Mouse (Mus musculus): ENCODE data around the gene Mien1. TPM values are rescaled to one million over a fixed set of nuclear protein-coding genes. Genes with fewer than 3 reads are reported as not detected.

The Mien1 gene
- polyA plus RNA-seq, 1 experiment from 2014 or later = 87.5 TPM

- Histone ChIP-seq H3K9me3 (ENCODE audit: control insufficient read depth, low read length) (no peaks in the 10 kb centered on the region), H3K4me1 (replicated peaks; ENCODE audit: control insufficient read depth, insufficient read depth, low read length) (peaks cover 7% of the 10 kb centered on the region), H3K27me3 (ENCODE audit: control insufficient read depth, insufficient read depth, low read depth, low read length) (peaks cover 23% of the 10 kb centered on the region), H3K36me3 (ENCODE audit: control insufficient read depth, insufficient read depth, low read length) (peaks cover 6% of the 10 kb centered on the region), H3K9ac (ENCODE audit: low read length) (no peak overlapping the region), H3K27ac (ENCODE audit: low read length) (no peak overlapping the region), H3K4me3 (ENCODE audit: low read length) (no peak overlapping the region), H3K4me2 (ENCODE audit: low read depth, low read length) (no peak overlapping the region)
- no peak for ATAC-seq (ENCODE audit: low read depth)
- 74% methylated on average over 4 of the region's 4 CpGs for WGBS
Observed at GRCm38 (mm10) chr11:98455484-98455883, 16.7 kb upstream of the Mien1 start.

GRCm38 (mm10) chr11:98449921-98450771 is 11.4 kb upstream of the Mien1 start:
- no peak overlapping the region for H3K4me3 ChIP-seq (ENCODE audit: low read length)

GRCm38 (mm10) chr11:98449419-98449818 is 10.6 kb upstream of the Mien1 start:
- WGBS = 70% methylated on average over 3 of the region's 3 CpGs
- H3K4me1 ChIP-seq (replicated peaks; ENCODE audit: control insufficient read depth, insufficient read depth, low read length) = peaks cover 12% of the 10 kb centered on the region

More at GRCm38 (mm10) chr11:98449921-98450771, 11.4 kb upstream of the Mien1 start:
- Histone ChIP-seq H3K9me3 (ENCODE audit: control insufficient read depth, low read length) (no peaks in the 10 kb centered on the region), H3K36me3 (ENCODE audit: control insufficient read depth, insufficient read depth, low read length) (peaks cover 3% of the 10 kb centered on the region), H3K27me3 (ENCODE audit: control insufficient read depth, insufficient read depth, low read depth, low read length) (peaks cover 8% of the 10 kb centered on the region), H3K4me2 (ENCODE audit: low read depth, low read length) (no peak overlapping the region), H3K9ac (ENCODE audit: low read length) (0 out of 2 replicates have a peak overlapping the region, but pooled peaks have one; percentile 29), H3K27ac (ENCODE audit: low read length) (no peak overlapping the region), H3K4me1 (replicated peaks; ENCODE audit: control insufficient read depth, insufficient read depth, low read length) (peaks cover 12% of the 10 kb centered on the region)
- ATAC-seq (ENCODE audit: low read depth) = no peak
- WGBS = 49% methylated on average over 20 of the region's 20 CpGs

GRCm38 (mm10) chr11:98448191-98448790 is 9.5 kb upstream of the Mien1 start:
- peaks cover 12% of the 10 kb centered on the region for H3K4me1 ChIP-seq (replicated peaks; ENCODE audit: control insufficient read depth, insufficient read depth, low read length)
- H3K4me2 ChIP-seq (ENCODE audit: low read depth, low read length) = peak overlapping the region; percentile 54
- ATAC-seq (ENCODE audit: low read depth) = peak; percentile 48; the same call in 1 of the 2 replicates
- 25% methylated on average over 13 of the region's 13 CpGs for WGBS
- peaks cover 8% of the 10 kb centered on the region for H3K27me3 ChIP-seq (ENCODE audit: control insufficient read depth, insufficient read depth, low read depth, low read length)
- no peaks in the 10 kb centered on the region for H3K9me3 ChIP-seq (ENCODE audit: control insufficient read depth, low read length)
- peak overlapping the region; percentile 48 for H3K4me3 ChIP-seq (ENCODE audit: low read length)
- H3K36me3 ChIP-seq (ENCODE audit: control insufficient read depth, insufficient read depth, low read length) = 0 out of 2 replicates have a peak, but pooled peaks cover 2% of the 10 kb centered on the region
- H3K9ac ChIP-seq (ENCODE audit: low read length) = peak overlapping the region; percentile 63
- peak overlapping the region; percentile 86 for H3K27ac ChIP-seq (ENCODE audit: low read length)

More at GRCm38 (mm10) chr11:98449419-98449818, 10.6 kb upstream of the Mien1 start:
- H3K4me3 ChIP-seq (ENCODE audit: low read length) = 0 out of 2 replicates have a peak overlapping the region, but pooled peaks have one; percentile 2
- no peak overlapping the region for H3K27ac ChIP-seq (ENCODE audit: low read length)
- no peak for ATAC-seq (ENCODE audit: low read depth)
- peak overlapping the region; percentile 54 for H3K4me2 ChIP-seq (ENCODE audit: low read depth, low read length)
- peaks cover 2% of the 10 kb centered on the region; the same call in 1 of the 2 replicates for H3K36me3 ChIP-seq (ENCODE audit: control insufficient read depth, insufficient read depth, low read length)
- H3K9ac ChIP-seq (ENCODE audit: low read length) = 0 out of 2 replicates have a peak overlapping the region, but pooled peaks have one; percentile 29
- no peaks in the 10 kb centered on the region for H3K9me3 ChIP-seq (ENCODE audit: control insufficient read depth, low read length)
- peaks cover 8% of the 10 kb centered on the region for H3K27me3 ChIP-seq (ENCODE audit: control insufficient read depth, insufficient read depth, low read depth, low read length)

- WGBS = 8% methylated on average over 7 of the region's 7 CpGs
- ATAC-seq (ENCODE audit: low read depth) = no peak
Observed at GRCm38 (mm10) chr11:98447475-98447834, 8.7 kb upstream of the Mien1 start.

GRCm38 (mm10) chr11:98446562-98447474 is 8.0 kb upstream of the Mien1 start:
- peak; percentile 87 for ATAC-seq (ENCODE audit: low read depth)
- Histone ChIP-seq H3K9ac (ENCODE audit: low read length) (peak overlapping the region; percentile 63), H3K36me3 (ENCODE audit: control insufficient read depth, insufficient read depth, low read length) (no peaks in the 10 kb centered on the region), H3K4me3 (ENCODE audit: low read length) (peak overlapping the region; percentile 48), H3K27me3 (ENCODE audit: control insufficient read depth, insufficient read depth, low read depth, low read length) (peaks cover 8% of the 10 kb centered on the region), H3K4me2 (ENCODE audit: low read depth, low read length) (peak overlapping the region; percentile 54), H3K27ac (ENCODE audit: low read length) (peak overlapping the region; percentile 86), H3K4me1 (replicated peaks; ENCODE audit: control insufficient read depth, insufficient read depth, low read length) (peaks cover 12% of the 10 kb centered on the region), H3K9me3 (ENCODE audit: control insufficient read depth, low read length) (no peaks in the 10 kb centered on the region)
- WGBS = 2% methylated on average over 32 of the region's 33 CpGs

More at GRCm38 (mm10) chr11:98447475-98447834, 8.7 kb upstream of the Mien1 start:
- Histone ChIP-seq H3K9ac (ENCODE audit: low read length) (peak overlapping the region; percentile 63), H3K4me2 (ENCODE audit: low read depth, low read length) (peak overlapping the region; percentile 54), H3K4me1 (replicated peaks; ENCODE audit: control insufficient read depth, insufficient read depth, low read length) (peaks cover 12% of the 10 kb centered on the region), H3K36me3 (ENCODE audit: control insufficient read depth, insufficient read depth, low read length) (no peaks in the 10 kb centered on the region), H3K9me3 (ENCODE audit: control insufficient read depth, low read length) (no peaks in the 10 kb centered on the region), H3K27me3 (ENCODE audit: control insufficient read depth, insufficient read depth, low read depth, low read length) (peaks cover 8% of the 10 kb centered on the region), H3K4me3 (ENCODE audit: low read length) (peak overlapping the region; percentile 48), H3K27ac (ENCODE audit: low read length) (peak overlapping the region; percentile 86)

- Histone ChIP-seq H3K4me2 (ENCODE audit: low read depth, low read length) (peak within 1 kb of the TSS; percentile 54), H3K4me3 (ENCODE audit: low read length) (peak within 1 kb of the TSS; percentile 48), H3K27ac (ENCODE audit: low read length) (peak within 1 kb of the TSS; percentile 86), H3K4me1 (replicated peaks; ENCODE audit: control insufficient read depth, insufficient read depth, low read length) (peaks cover 12% of the 10 kb centered on the region), H3K36me3 (ENCODE audit: control insufficient read depth, insufficient read depth, low read length) (no peaks in the 10 kb centered on the region), H3K9me3 (ENCODE audit: control insufficient read depth, low read length) (no peaks in the 10 kb centered on the region), H3K9ac (ENCODE audit: low read length) (peak within 1 kb of the TSS; percentile 63), H3K27me3 (ENCODE audit: control insufficient read depth, insufficient read depth, low read depth, low read length) (peaks cover 8% of the 10 kb centered on the region)
- 0% methylated on average over 5 of the region's 5 CpGs for WGBS
- 0 out of 2 replicates have a peak, but pooled peaks have one; percentile 10 for ATAC-seq (ENCODE audit: low read depth)
Observed at GRCm38 (mm10) chr11:98446213-98446561, 7.4 kb upstream of the Mien1 start, which contains the start of gene Grb7. TSS of gene Grb7 (plus strand) at chr11:98446394.

GRCm38 (mm10) chr11:98445679-98446078 is 6.9 kb upstream of the Mien1 start:
- ATAC-seq (ENCODE audit: low read depth) = no peak
- Histone ChIP-seq H3K4me3 (ENCODE audit: low read length) (no peak overlapping the region), H3K9ac (ENCODE audit: low read length) (no peak overlapping the region), H3K4me1 (replicated peaks; ENCODE audit: control insufficient read depth, insufficient read depth, low read length) (peaks cover 12% of the 10 kb centered on the region), H3K27ac (ENCODE audit: low read length) (peak overlapping the region; percentile 86), H3K36me3 (ENCODE audit: control insufficient read depth, insufficient read depth, low read length) (no peaks in the 10 kb centered on the region), H3K9me3 (ENCODE audit: control insufficient read depth, low read length) (no peaks in the 10 kb centered on the region), H3K4me2 (ENCODE audit: low read depth, low read length) (no peak overlapping the region), H3K27me3 (ENCODE audit: control insufficient read depth, insufficient read depth, low read depth, low read length) (peaks cover 8% of the 10 kb centered on the region)
- WGBS = 20% methylated on average over 4 of the region's 4 CpGs

Data from lung, embryonic 16.5 days (tissue).